Mouse (Mus musculus): Measurements from ENCODE around the gene Flii.
A peak's percentile ranks its signal among the peaks of the same experiment; 100 is the strongest.

Flii gene

DNA sequence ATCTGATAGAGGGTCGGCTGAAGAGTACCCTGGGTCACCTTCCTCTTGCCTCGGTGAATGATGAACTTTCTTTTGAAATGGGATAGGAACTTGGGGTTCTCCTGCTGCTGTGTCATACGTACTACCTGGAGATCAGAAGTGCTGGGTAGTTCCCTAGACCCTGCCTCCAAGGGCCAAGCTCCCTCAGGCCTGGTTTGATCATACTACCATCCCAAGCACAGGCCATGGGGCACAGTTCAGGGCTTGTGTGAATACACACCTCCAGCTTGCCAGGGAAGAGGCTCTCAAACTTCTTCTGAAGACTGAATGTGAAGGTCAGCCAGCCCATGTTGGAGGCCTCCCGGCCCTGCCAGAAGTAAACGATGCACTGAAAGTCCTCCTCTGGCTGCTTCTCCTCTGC lies 11.2 kb downstream of the Flii start:
- no peak for DNase-seq (ENCODE audit: low read depth)

DNA sequence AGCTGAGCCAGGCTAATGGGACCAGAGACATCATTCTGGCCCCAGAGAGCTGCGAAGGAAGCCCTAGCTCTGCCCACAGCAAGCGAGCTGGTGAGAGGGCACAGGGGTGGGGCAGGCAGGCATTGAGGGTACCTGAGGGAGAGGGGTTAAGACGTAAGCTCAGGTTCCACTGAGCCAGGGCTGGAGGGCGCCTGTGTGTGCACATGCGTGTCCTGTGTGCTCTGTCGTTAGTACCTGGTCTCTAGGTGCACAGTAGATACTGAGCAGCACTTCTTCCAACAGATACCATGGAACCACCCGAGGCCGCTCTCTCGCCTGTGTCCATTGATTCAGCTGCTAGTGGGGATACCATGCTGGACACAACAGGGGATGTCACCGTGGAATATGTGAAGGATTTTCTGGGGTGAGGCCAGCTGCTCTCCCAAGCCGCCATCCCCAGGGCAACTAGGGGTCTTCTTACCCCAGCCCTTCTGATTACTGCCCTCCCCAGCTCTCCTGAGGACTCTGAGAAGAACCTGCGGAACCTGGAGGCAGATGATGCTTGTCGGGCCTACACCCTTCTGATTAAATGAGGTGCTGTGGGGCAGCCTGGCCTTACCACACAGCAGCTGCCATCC lies 14.3 kb downstream of the Flii start:
- no peak for DNase-seq (ENCODE audit: low read depth)

GRCm38 (mm10) chr11:60712040-60712439 lies 15.0 kb downstream of the Flii start:
- no peak for DNase-seq (ENCODE audit: low read depth)

- no peak for DNase-seq (ENCODE audit: low read depth)
Observed at GRCm38 (mm10) chr11:60711218-60711617, 15.8 kb downstream of the Flii start.

- no peak for DNase-seq (ENCODE audit: low read depth)
Observed at GRCm38 (mm10) chr11:60709481-60710465, 17.3 kb downstream of the Flii start.

- no peak for DNase-seq (ENCODE audit: low read depth)
Observed at GRCm38 (mm10) chr11:60708631-60709030, 18.4 kb downstream of the Flii start.

DNA sequence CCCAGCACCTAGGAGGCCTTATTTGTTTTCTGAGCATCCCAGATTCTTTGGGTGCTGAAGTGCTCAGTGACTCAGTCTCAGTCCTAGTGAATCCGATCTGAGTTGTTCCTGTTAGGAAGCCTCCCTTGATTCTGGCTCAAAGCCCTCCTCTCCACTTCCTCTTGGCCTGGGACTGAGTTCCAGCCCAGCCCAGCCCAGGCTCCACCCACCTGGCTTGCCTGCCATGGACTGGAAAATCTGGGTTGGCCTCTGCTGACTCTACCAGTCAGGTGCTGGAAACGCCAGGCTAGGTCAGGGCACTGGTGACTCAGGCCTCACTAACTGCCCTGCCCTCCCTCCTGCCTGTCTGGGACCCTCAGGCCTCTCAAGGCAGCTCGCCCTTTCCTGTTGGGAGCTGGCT lies 19.4 kb downstream of the Flii start:
- peak; percentile 99 for DNase-seq (ENCODE audit: low read depth)

DNA sequence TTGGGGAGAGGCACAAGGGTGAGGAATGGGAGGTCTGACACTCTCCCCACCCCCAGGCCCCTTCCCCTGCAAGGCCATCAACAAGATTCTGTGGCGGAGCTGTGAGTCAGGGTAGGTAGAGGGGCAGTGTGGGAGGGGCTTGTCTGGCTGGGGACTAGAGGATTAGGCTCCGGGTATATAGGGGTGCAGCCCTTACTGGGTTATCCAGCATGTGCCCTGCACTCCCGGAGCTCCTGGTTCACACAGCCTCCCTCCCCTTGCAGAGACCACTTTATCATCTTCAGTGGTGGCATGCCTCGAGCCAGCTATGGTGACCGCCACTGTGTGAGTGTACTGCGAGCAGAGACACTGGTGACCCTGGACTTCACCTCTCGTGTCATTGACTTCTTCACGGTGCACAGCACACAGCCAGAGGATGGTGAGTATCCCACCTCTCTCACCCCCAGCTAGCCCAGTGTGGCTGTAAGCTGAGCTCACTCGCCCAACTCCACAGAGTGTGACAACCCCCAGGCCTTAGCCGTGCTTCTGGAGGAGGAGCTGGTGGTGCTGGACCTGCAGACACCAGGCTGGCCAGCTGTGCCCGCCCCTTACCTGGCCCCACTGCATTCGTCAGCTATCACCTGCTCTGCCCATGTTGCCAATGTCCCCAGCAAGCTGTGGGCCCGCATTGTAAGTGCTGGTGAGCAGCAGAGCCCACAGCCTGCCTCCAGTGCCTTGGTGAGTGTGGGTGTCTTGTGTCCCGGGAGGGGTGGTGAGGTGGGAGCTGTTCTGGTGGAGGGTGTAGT lies 20.2 kb downstream of the Flii start:
- DNase-seq (ENCODE audit: low read depth): no peak

- DNase-seq (ENCODE audit: low read depth): no peak
Observed at GRCm38 (mm10) chr11:60706076-60706475, 21.0 kb downstream of the Flii start.

DNA sequence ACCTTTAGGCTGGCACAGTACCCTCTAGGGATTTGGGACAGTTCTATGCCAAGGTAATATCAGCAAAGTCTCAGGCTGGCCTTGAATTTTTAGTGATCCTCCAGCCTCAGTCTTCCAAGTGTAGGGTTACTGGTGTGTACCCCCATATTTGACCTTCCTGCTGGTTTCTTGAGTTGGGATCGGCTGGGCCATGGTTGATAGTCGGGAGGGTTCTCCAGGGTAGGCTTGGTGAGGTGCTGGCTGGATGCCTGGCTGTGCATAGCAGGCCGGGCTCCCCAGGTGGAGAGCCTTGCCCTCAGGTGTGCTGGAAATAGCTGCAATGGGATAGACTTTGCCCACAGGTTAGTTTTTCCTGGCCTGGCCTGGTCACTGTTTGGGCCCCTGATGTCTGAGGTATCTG lies 21.8 kb downstream of the Flii start:
- DNase-seq (ENCODE audit: low read depth): no peak

DNA sequence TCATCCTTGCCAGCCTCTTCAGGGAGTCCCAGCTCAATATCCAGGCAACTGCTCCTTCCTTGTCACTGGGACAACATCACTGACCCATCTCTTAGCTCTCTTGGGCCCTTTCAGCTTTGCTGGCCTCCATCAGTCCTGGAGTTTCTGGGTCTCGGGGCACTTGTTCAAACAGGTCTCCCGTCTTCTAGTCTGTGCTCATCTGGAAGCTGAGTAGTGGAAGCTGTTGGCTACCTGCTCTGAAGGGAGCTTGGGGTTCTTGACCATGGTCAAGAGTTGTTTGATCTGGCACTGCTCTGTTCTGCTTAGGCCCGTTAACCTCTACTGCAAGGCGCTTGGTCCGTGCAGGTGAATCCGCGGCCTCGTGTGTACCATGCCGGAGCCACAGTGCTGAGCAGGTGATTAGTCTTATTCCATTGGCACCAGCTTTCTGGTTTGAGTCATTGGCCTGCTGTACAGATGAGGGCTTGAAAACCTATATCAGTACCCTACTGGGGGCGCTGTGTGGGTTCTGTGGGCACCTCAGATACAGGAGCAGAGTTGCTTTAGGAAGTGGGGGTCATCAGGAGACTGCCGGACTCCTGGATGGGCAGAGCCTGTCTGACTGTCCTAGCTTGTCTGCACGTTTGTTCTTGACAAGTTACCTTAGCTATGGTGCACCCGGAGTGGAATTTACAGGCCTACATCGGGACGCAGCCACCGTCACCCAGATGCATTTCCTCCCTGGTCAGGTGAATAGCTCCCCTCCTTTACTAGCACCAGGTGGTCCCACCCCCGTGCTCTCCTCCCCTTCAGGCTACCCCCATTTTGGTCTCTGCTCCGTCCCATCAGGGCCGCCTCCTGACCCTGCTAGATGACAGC lies 22.8 kb downstream of the Flii start:
- DNase-seq (ENCODE audit: low read depth): no peak

DNA sequence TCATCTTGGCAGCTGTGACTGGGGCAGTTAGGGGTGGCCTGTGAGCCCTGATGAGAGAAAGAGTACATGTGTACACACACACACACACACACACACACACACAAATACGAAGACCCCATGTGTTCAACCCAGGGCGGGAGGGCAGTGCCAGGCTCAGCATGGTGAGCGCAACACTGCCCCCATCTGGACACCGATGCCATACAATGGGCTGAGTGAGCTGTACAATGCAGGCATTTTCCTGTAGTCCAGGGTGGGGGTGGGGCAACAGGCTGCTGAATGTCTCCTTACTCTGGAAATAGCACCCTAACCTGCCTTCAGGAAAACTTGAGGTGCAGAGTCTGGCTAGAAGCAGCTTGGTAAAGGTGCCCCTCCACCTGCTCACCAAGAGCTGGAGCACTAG lies 23.9 kb downstream of the Flii start:
- DNase-seq (ENCODE audit: low read depth): no peak

- no peak for DNase-seq (ENCODE audit: low read depth)
Observed at GRCm38 (mm10) chr11:60701611-60702010, 25.5 kb downstream of the Flii start.

- no peak for DNase-seq (ENCODE audit: low read depth)
Observed at GRCm38 (mm10) chr11:60700320-60701185, 26.5 kb downstream of the Flii start.

GRCm38 (mm10) chr11:60699524-60700075 lies 27.5 kb downstream of the Flii start, which contains the start of gene Llgl1:
Gene Llgl1, plus strand, starts transcription at chr11:60699723.
- peak; percentile 70 for DNase-seq (ENCODE audit: low read depth)

DNA sequence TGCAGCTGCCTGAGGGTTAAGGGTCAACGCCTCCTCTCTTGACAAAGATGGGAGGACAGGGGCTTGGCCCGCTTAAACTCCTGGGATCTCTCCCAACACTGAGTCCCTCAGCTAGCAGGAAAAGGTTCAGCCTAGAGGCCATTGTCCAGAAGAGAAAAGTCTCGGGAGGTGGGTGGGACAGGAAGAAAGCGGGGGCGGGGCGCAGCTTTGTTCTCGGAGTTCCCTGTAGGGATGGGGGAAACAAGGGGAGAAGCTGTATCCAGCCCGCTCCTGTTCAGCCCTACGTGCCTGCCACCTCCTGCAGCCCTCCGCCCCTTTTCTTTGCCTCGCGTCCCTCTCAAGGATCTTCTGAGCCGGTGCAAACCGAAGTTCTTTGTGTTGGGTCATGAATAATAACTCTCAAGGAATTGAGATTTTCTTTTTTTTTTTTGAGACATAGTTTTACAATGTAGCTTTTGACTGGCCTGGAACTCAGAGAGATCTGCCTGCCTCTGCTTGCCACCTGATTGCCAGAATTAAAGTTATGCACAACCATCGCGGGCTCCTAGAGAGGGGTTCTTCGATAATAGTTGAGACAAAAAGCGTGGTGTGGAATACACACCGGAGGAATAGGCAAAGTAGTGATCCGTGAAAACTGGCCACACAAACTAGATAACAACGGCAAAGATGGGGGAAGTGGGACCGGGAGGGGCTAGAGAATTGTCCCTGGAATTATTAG lies 28.1 kb downstream of the Flii start:
- DNase-seq (ENCODE audit: low read depth): no peak

DNA sequence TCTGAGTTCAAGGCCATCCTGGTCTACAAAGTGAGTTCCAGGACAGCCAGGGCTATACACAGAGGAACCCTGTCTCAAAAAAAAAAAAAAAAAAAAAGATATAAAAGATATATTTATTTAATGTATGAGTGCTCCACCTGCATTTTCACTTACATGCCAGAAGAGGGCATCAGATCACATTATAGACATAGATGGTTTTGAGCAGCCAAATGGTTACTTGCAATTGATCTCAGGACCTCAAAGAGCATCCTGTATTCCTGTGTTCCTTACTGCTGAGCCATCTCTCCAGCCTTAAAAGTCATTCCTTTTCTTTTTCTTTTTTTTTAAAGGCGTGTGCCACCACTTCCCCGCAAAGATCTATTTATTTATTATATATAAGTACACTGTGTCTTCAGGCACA lies 29.5 kb downstream of the Flii start:
- DNase-seq (ENCODE audit: low read depth): no peak

GRCm38 (mm10) chr11:60696165-60696564 lies 30.9 kb downstream of the Flii start:
- no peak for DNase-seq (ENCODE audit: low read depth)
